Mouse (Mus musculus) heart, adult 2 months (tissue): ENCODE results near the gene Crip2.

Source experiments
- CTCF ChIP-seq: fragments of 200-600 bp; IDR thresholded peaks from 2 replicates; pipeline ENCODE4 v1.8.1; 2022; ENCODE audit warnings: antibody characterized with exemption, mild to moderate bottlenecking, moderate library complexity
- EP300 ChIP-seq: fragments of 200-500 bp; IDR thresholded peaks from 2 replicates; pipeline ENCODE4 v1.6.1; 2011; ENCODE audit warnings: low read depth, low read length, control low read depth; ENCODE audit not compliant: insufficient read depth
- POLR2A ChIP-seq: fragments of 200-500 bp; IDR thresholded peaks from 2 replicates; pipeline ENCODE4 v1.6.1; 2011; ENCODE audit warnings: mild to moderate bottlenecking, low read depth, low read length, control low read depth; ENCODE audit not compliant: insufficient read depth

- TF ChIP-seq POLR2A (no peak), EP300 (no peak), CTCF (no peak)
Measured at GRCm38 (mm10) chr12:113097040-113097439, 43.0 kb upstream of the Crip2 start.
